Mouse (Mus musculus) intestine, postnatal 0 days (tissue): ENCODE results near the gene Hist1h2ab. TPM values are rescaled to one million over a fixed set of nuclear protein-coding genes. Genes with fewer than 3 reads are reported as not detected.

ENCODE experiments used
- ATAC-seq: fragments of 200-750 bp; cut with Nextera tagmentation; 2 replicates; pipeline ENCODE4 v1.8.0; 2017; ENCODE audit warnings: mild to moderate bottlenecking, moderate TSS enrichment, moderate library complexity
- H3K27ac ChIP-seq: fragments of 300-500 bp; sonication (generic); 2 replicates; pipeline ENCODE4 v1.5.1; 2014; ENCODE audit warnings: mild to moderate bottlenecking, low read depth, low read length, moderate library complexity
- H3K27me3 ChIP-seq: fragments of 300-500 bp; sonication (generic); replicated peaks from 2 replicates; pipeline ENCODE4 v1.6.1; 2014; ENCODE audit warnings: low read length, mixed read lengths; ENCODE audit not compliant: control insufficient read depth, insufficient read depth
- H3K36me3 ChIP-seq: fragments of 300-500 bp; sonication (generic); 2 replicates; pipeline ENCODE4 v1.6.1; 2014; ENCODE audit warnings: mild to moderate bottlenecking, moderate library complexity; ENCODE audit not compliant: control insufficient read depth, insufficient read depth
- H3K4me1 ChIP-seq: fragments of 300-500 bp; sonication (generic); replicated peaks from 2 replicates; pipeline ENCODE4 v1.6.1; 2014; ENCODE audit warnings: antibody characterized with exemption, low read length, mixed read lengths; ENCODE audit not compliant: control insufficient read depth, insufficient read depth
- H3K4me2 ChIP-seq: fragments of 300-500 bp; sonication (generic); replicated peaks from 2 replicates; pipeline ENCODE4 v1.6.1; 2014; ENCODE audit warnings: low read depth, mild to moderate bottlenecking, moderate library complexity
- H3K4me3 ChIP-seq: fragments of 300-500 bp; sonication (generic); 2 replicates; pipeline ENCODE4 v1.5.1; 2014; ENCODE audit warnings: low read depth, low read length
- H3K9ac ChIP-seq: fragments of 300-500 bp; sonication (generic); 2 replicates; pipeline ENCODE4 v1.6.1; 2014; ENCODE audit warnings: mild to moderate bottlenecking, low read depth, low read length
- H3K9me3 ChIP-seq: fragments of 300-500 bp; sonication (generic); 2 replicates; pipeline ENCODE4 v1.6.1; 2016; ENCODE audit warnings: mixed run types; ENCODE audit not compliant: control insufficient read depth
- CTCF ChIP-seq: sonication (generic); IDR thresholded peaks from 2 replicates; pipeline ENCODE4 v1.5.1; 2016; ENCODE audit warnings: low read depth, mild to moderate bottlenecking, control low read depth, antibody characterized with exemption, moderate library complexity
- WGBS: fragments of 180-500 bp; shearing (Covaris S2); extraction: QIAGEN DNeasy Blood & Tissue Kit; methylation state at CpG from one replicate; pipeline ENCODE4 v1.1.7; 2014; 5-methylcytosine and 5-hydroxymethylcytosine counted together
- polyA plus RNA-seq: library from polyadenylated mRNA; unstranded; fragments of >200 nt; fragmentation: Nextera tagmentation; extraction: Ambion mirVana; gene quantifications from 2 replicates; pipeline ENCODE4 v1.2.1, GENCODE M21; 2015

Gene Hist1h2ab
- polyA plus RNA-seq, 1 experiment from 2014 or later, result 12.1 TPM

- no peak for TF ChIP-seq CTCF
- Histone ChIP-seq H3K36me3 (no peaks in the 10 kb centered on the region), H3K27ac (peak overlapping the region; percentile 97), H3K4me1 (no peaks in the 10 kb centered on the region), H3K27me3 (no peaks in the 10 kb centered on the region), H3K9ac (peak overlapping the region; percentile 90), H3K4me3 (peak overlapping the region; percentile 60), H3K9me3 (no peaks in the 10 kb centered on the region), H3K4me2 (peak overlapping the region; percentile 85)
- ATAC-seq, result no peak
- 20% methylated on average over 13 of the region's 13 CpGs for WGBS
These were observed 10.6 kb upstream of the Hist1h2ab start for GRCm38 (mm10) chr13:23740256-23740840.

GRCm38 (mm10) chr13:23740910-23741309 lies 10.0 kb upstream of the Hist1h2ab start:
- 64% methylated on average over 5 of the region's 5 CpGs for WGBS
- no peak for ATAC-seq
- Histone ChIP-seq H3K27ac (peak overlapping the region; percentile 97; the same call in 1 of the 2 replicates), H3K9me3 (no peaks in the 10 kb centered on the region), H3K9ac (no peak overlapping the region), H3K36me3 (no peaks in the 10 kb centered on the region), H3K4me3 (no peak overlapping the region), H3K4me2 (peak overlapping the region; percentile 85), H3K27me3 (no peaks in the 10 kb centered on the region), H3K4me1 (no peaks in the 10 kb centered on the region)
- TF ChIP-seq CTCF, result no peak

DNA sequence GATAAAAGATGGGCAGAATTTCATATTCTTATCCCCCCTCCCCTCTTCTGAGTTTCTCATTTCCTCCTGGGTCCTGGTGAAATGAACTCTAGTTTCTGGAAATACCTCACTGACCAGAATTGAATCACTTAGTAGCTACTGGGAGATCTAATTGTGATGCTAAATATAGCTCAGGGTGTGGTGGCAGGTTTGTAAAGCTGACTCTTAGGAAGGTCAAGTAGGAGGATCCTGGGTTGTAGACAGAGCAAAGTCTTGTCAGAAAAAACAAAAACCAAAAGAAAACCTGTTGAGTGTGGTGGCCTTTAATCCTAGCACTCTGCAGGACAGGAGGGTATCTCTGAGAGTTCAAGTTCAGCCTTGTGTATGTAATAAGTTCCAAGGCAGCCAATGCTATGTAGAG lies 8.9 kb upstream of the Hist1h2ab start:
- Histone ChIP-seq H3K4me3 (no peak overlapping the region), H3K9me3 (no peaks in the 10 kb centered on the region), H3K4me2 (no peak overlapping the region), H3K27ac (no peak overlapping the region), H3K36me3 (no peaks in the 10 kb centered on the region), H3K27me3 (no peaks in the 10 kb centered on the region), H3K9ac (no peak overlapping the region), H3K4me1 (no peaks in the 10 kb centered on the region)
- no peak for ATAC-seq
- TF ChIP-seq CTCF, result no peak

GRCm38 (mm10) chr13:23743215-23743614 lies 7.7 kb upstream of the Hist1h2ab start:
- WGBS, result 77% methylated on average over 5 of the region's 5 CpGs
- Histone ChIP-seq H3K4me2 (no peak overlapping the region), H3K27ac (no peak overlapping the region), H3K9ac (no peak overlapping the region), H3K27me3 (no peaks in the 10 kb centered on the region), H3K4me3 (no peak overlapping the region), H3K36me3 (no peaks in the 10 kb centered on the region), H3K9me3 (no peaks in the 10 kb centered on the region), H3K4me1 (peaks cover 4% of the 10 kb centered on the region; the same call in 1 of the 2 replicates)
- no peak for ATAC-seq
- TF ChIP-seq CTCF, result no peak

DNA sequence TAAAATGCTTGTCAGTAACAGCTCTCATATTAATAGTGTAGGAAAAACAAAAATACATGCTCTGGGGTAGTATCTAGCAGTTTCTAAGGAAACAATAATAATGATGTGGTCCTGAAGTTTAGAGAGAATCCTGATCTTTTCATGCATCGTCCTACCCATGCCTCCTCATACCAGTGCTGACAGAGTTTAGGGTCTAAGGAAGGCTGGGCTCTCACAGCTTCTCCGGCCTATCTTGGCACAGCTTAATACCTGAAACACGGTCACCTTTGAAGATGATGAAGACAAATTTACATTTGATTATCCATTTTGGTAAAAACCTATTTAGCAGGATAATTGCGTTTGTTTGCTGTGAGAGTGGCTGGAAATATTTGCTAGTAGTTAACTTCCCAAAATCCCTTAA lies 7.0 kb upstream of the Hist1h2ab start:
- 29% methylated on average over 4 of the region's 4 CpGs for WGBS
- H3K27ac ChIP-seq, result no peak overlapping the region
- peak overlapping the region; percentile 36; the same call in 1 of the 2 replicates for H3K4me3 ChIP-seq
- no peak overlapping the region for H3K9ac ChIP-seq
- no peaks in the 10 kb centered on the region for H3K27me3 ChIP-seq
- peaks cover 4% of the 10 kb centered on the region; the same call in 1 of the 2 replicates for H3K4me1 ChIP-seq
- H3K36me3 ChIP-seq, result no peaks in the 10 kb centered on the region
- no peak for TF ChIP-seq CTCF
- H3K9me3 ChIP-seq, result no peaks in the 10 kb centered on the region
- no peak for ATAC-seq
- H3K4me2 ChIP-seq, result peak overlapping the region; percentile 68; the same call in 1 of the 2 replicates

DNA sequence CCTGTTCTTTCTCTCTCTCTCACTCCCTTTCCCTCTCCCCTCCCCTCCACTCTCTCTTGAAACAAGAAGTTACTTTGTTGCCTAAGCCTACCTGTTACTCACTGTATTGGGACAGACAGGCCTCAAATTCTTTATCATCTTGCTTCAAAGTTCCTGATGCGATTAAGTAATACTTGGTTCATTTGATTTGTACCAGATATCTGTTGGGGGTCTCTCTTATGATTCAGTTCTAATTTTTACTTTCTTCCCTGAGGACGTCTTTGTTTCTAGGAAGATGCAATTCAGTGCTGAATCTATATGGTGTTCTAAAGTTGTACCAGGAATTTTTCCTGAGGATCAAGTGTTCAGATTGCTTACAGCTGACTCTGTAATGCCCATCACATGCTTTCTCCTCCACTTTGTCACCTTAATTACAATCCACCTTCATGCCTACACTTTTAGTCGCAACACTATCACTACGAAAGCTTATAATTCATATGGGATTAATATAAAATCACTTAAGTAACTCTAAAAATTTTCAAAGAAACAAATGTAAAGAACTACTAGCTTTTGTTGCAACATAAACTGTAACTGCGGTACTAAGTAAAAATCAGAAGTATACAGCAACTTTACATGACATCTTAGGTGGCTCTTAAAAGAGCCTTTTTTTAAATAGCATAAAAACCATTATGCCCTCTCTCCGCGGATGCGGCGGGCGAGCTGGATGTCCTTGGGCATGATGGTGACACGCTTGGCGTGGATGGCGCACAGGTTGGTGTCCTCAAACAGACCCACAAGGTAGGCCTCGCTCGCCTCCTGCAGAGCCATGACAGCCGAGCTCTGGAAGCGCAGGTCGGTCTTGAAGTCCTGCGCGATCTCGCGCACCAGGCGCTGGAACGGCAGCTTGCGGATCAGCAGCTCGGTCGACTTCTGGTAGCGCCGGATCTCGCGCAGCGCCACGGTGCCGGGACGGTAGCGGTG lies 6.2 kb upstream of the Hist1h2ab start:
- H3K4me3 ChIP-seq, result peak overlapping the region; percentile 36
- H3K4me2 ChIP-seq, result peak overlapping the region; percentile 68
- H3K4me1 ChIP-seq, result peaks cover 4% of the 10 kb centered on the region; the same call in 1 of the 2 replicates
- no peak overlapping the region for H3K9ac ChIP-seq
- TF ChIP-seq CTCF, result no peak
- 2% methylated on average over 14 of the region's 36 CpGs for WGBS
- H3K27ac ChIP-seq, result no peak overlapping the region
- no peaks in the 10 kb centered on the region for H3K9me3 ChIP-seq
- no peaks in the 10 kb centered on the region for H3K27me3 ChIP-seq
- H3K36me3 ChIP-seq, result no peaks in the 10 kb centered on the region
- no peak for ATAC-seq
